Comparison of ENCODE assay signal across 8 mouse cellular contexts in the genomic region with DNA sequence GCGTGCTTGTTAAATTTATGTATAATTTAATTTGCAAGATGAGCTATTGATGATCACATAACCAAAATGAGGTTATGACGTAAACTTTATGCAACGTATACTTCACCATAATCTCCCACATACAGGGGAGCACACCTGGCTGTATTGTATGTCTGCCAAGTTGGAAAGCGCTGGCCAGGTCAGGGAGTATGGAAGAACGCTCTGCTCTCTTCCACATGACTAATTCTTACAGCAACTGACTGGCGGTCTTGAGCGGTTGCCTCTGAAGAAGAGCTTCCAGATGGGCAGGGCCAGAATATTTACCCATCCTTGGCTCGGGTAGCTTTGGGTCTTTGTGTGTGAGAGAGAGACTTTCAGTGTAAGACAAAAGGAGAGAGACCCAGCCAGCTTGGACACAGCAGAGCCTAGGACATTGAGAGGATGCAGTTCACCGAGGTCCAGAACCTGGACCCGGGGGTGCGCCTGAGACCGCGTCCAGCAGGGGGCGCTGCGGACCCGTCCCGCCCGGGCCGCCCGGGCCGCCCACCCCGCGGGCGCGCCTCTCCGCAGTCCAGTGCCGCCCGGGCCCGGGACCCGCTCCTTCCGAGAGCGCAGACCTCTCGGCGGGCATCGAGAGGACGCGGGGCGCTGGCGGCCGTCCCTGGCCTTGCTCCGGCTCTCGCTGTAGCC. TPM values are rescaled to one million over a fixed set of nuclear protein-coding genes. Genes with fewer than 3 reads are reported as not detected.
DNase-seq lines count a peak whose midpoint lies in the region; TF ChIP-seq lines count a peak whose summit lies in the region.

A gene (plus strand): TSS at position 543 of the 669 bp plus-strand sequence.

- no peaks in the 10 kb centered on the region for H3K27me3 ChIP-seq in ES-Bruce4 (ENCODE audit: control insufficient read depth, insufficient read depth, low read length, poor library complexity, severe bottlenecking)
- peaks cover 7% of the 10 kb centered on the region; the same call in 1 of the 2 replicates for H3K27me3 ChIP-seq in cerebellum, adult 2 months (ENCODE audit: control insufficient read depth, insufficient read depth, low read length)
- H3K27me3 ChIP-seq in hindbrain, embryonic 10.5 days (ENCODE audit: insufficient read depth, poor library complexity, severe bottlenecking) = peaks cover 63% of the 10 kb centered on the region

- WGBS in cerebellum, adult 2 months = 4% methylated on average over 39 of the region's 42 CpGs
- WGBS in hindbrain, embryonic 10.5 days = 12% methylated on average over 42 of the region's 42 CpGs

- H3K27ac ChIP-seq in ES-Bruce4 (ENCODE audit: insufficient read depth, low read length) = no peak within 1 kb of the TSS
- H3K27ac ChIP-seq in cerebellum, adult 2 months (ENCODE audit: insufficient read depth, low read length) = no peak within 1 kb of the TSS
- peak within 1 kb of the TSS; percentile 89 for H3K27ac ChIP-seq in hindbrain, embryonic 10.5 days

- H3K36me3 ChIP-seq in ES-Bruce4 (ENCODE audit: control insufficient read depth, insufficient read depth, low read length, poor library complexity, severe bottlenecking) = no peaks in the 10 kb centered on the region
- no peaks in the 10 kb centered on the region for H3K36me3 ChIP-seq in hindbrain, embryonic 10.5 days

- peak within 1 kb of the TSS; percentile 86 for H3K4me3 ChIP-seq in ES-Bruce4 (ENCODE audit: low read depth, low read length)
- peak within 1 kb of the TSS; percentile 25 for H3K4me3 ChIP-seq in cerebellum, adult 2 months (replicated peaks; ENCODE audit: insufficient read depth, low read depth, low read length)
- peak within 1 kb of the TSS; percentile 67 for H3K4me3 ChIP-seq in hindbrain, embryonic 10.5 days

- TF ChIP-seq POLR2A in ES-Bruce4 (IDR thresholded peaks at IDR 0.05; ENCODE audit: insufficient read depth, low read length) = no peak
- no peak for TF ChIP-seq POLR2A in cerebellum, adult 2 months (IDR thresholded peaks at IDR 0.05; ENCODE audit: borderline replicate concordance, insufficient read depth, low read length)

- H3K4me1 ChIP-seq in ES-Bruce4 (ENCODE audit: control insufficient read depth, insufficient read depth, low read length) = no peaks in the 10 kb centered on the region
- H3K4me1 ChIP-seq in cerebellum, adult 2 months (ENCODE audit: control insufficient read depth, insufficient read depth, low read length) = no peaks in the 10 kb centered on the region
- peaks cover 29% of the 10 kb centered on the region for H3K4me1 ChIP-seq in hindbrain, embryonic 10.5 days (replicated peaks)

- TF ChIP-seq CTCF in ES-Bruce4 (IDR thresholded peaks at IDR 0.05; ENCODE audit: low read depth, low read length) = peak; percentile 69
- TF ChIP-seq CTCF in cerebellum, adult 2 months (IDR thresholded peaks at IDR 0.05; ENCODE audit: borderline replicate concordance, insufficient read depth, low read depth, low read length) = peak; percentile 60; the same call in 1 of the 2 replicates

- TF ChIP-seq EP300 in ES-Bruce4 (IDR thresholded peaks at IDR 0.05; ENCODE audit: insufficient read depth, low read depth, low read length) = no peak

- peak; percentile 27 to 58 for DNase-seq in cerebellum, adult 2 months
- DNase-seq in frontal cortex, postnatal 10 days (ENCODE audit: low spot score in 2 of 2) = peak; percentile 27 to 69
- DNase-seq in hindbrain, embryonic 10.5 days (ENCODE audit: low spot score) = peak; percentile 86
- peak; percentile 83 to 89 for DNase-seq in layer of hippocampus, postnatal 10 days (ENCODE audit: low spot score in 2 of 2)
- peak; percentile 93 for DNase-seq in lung, postnatal 14 days
- DNase-seq in retina, embryonic 14.5 days (ENCODE audit: low spot score) = peak; percentile 84
- DNase-seq in thymus, postnatal 25 days = peak; percentile 84

- no peaks in the 10 kb centered on the region for H3K9me3 ChIP-seq in ES-Bruce4 (replicated peaks; ENCODE audit: control insufficient read depth, insufficient read depth, low read length, poor library complexity, severe bottlenecking)
- no peaks in the 10 kb centered on the region for H3K9me3 ChIP-seq in hindbrain, embryonic 10.5 days

- peak within 1 kb of the TSS; percentile 94 for H3K9ac ChIP-seq in ES-Bruce4 (ENCODE audit: low read depth, poor library complexity, severe bottlenecking)

RNA-seq across cellular contexts. Expression of the gene that starts here (rescaled TPM):
- polyA plus RNA-seq in ES-Bruce4 (2011; ENCODE audit: insufficient read depth, insufficient read length, low read depth, missing spikeins) = 5.2 and 6.3 TPM in 2 replicates
- 1.6 and 2.2 TPM in 2 replicates for polyA plus RNA-seq in cerebellum, adult 2 months (2012; rRNA removed)
- polyA plus RNA-seq in hindbrain, embryonic 10.5 days (2016; fragmentation: Nextera tagmentation; extraction: Ambion mirVana) = 6.0 and 6.9 TPM in 2 replicates
- total RNA-seq in layer of hippocampus, postnatal 10 days (2021) = 1 to 10 TPM; 4.5 to 6.8 TPM

Comparison
In these comparisons a context has a peak if more than half of its experiments do, and no peak if none do; other contexts are left out.
1. H3K4me3 ChIP-seq: peak in every context shown above with its lines; median percentile 86 in ES-Bruce4; 67 in hindbrain, embryonic 10.5 days; 25 in cerebellum, adult 2 months.
2. DNase-seq: peak in every context shown above with its lines; median percentile 93 in lung, postnatal 14 days; 86 in hindbrain, embryonic 10.5 days; 86 in layer of hippocampus, postnatal 10 days; 84 in retina, embryonic 14.5 days; 84 in thymus, postnatal 25 days; 48 in frontal cortex, postnatal 10 days; 42 in cerebellum, adult 2 months.